Mouse (Mus musculus) midbrain, postnatal 0 days (tissue): ENCODE results near the gene Paqr9. TPM values are rescaled to one million over a fixed set of nuclear protein-coding genes. Genes with fewer than 3 reads are reported as not detected.
A peak's percentile ranks its signal among the peaks of the same experiment; 100 is the strongest.

Source experiments
- ATAC-seq: fragments of 200-750 bp; cut with Nextera tagmentation; 2 replicates; pipeline ENCODE4 v1.8.0; 2017; ENCODE audit warnings: moderate number of reproducible peaks, mild to moderate bottlenecking, moderate TSS enrichment, moderate library complexity; ENCODE audit not compliant: low FRiP score
- DNase-seq: peaks from one replicate; pipeline ENCODE4 v3.0.0-alpha.2; 2015; ENCODE audit warnings: low spot score
- H3K27ac ChIP-seq: fragments of 300-500 bp; sonication (generic); 2 replicates; pipeline ENCODE4 v1.5.1; 2014; ENCODE audit warnings: low read depth, mild to moderate bottlenecking, low read length, mixed read lengths
- H3K27me3 ChIP-seq: fragments of 300-500 bp; sonication (generic); 2 replicates; pipeline ENCODE4 v1.6.1; 2014; ENCODE audit warnings: low read length, control low read depth, mixed read lengths; ENCODE audit not compliant: insufficient read depth
- H3K36me3 ChIP-seq: fragments of 300-500 bp; sonication (generic); 2 replicates; pipeline ENCODE4 v1.6.1; 2014; ENCODE audit warnings: low read length, control low read depth, mixed read lengths; ENCODE audit not compliant: insufficient read depth
- H3K4me1 ChIP-seq: fragments of 300-500 bp; sonication (generic); 2 replicates; pipeline ENCODE4 v1.6.1; 2014; ENCODE audit warnings: mild to moderate bottlenecking, control low read depth, antibody characterized with exemption, low read length, mixed read lengths; ENCODE audit not compliant: insufficient read depth
- H3K4me2 ChIP-seq: fragments of 300-500 bp; sonication (generic); 2 replicates; pipeline ENCODE4 v1.6.1; 2014; ENCODE audit warnings: low read depth, mild to moderate bottlenecking, low read length, mixed read lengths; ENCODE audit not compliant: poor library complexity, severe bottlenecking
- H3K4me3 ChIP-seq: fragments of 300-500 bp; sonication (generic); 2 replicates; pipeline ENCODE4 v1.5.1; 2014; ENCODE audit warnings: low read depth, mild to moderate bottlenecking, low read length, moderate library complexity
- H3K9ac ChIP-seq: fragments of 300-500 bp; sonication (generic); replicated peaks from 2 replicates; pipeline ENCODE4 v1.6.1; 2014; ENCODE audit warnings: mild to moderate bottlenecking, low read length, moderate library complexity, mixed read lengths; ENCODE audit not compliant: poor library complexity, severe bottlenecking
- H3K9me3 ChIP-seq: fragments of 300-500 bp; sonication (generic); 2 replicates; pipeline ENCODE4 v1.6.1; 2016; ENCODE audit warnings: low read length, control low read depth
- CTCF ChIP-seq: IDR thresholded peaks from 2 replicates; pipeline ENCODE4 v1.5.1; 2016; ENCODE audit warnings: antibody characterized with exemption, mild to moderate bottlenecking
- WGBS: fragments of 180-500 bp; shearing (Covaris S2); extraction: QIAGEN DNeasy Blood & Tissue Kit; methylation state at CpG from one replicate; pipeline ENCODE4 v1.1.7; 2014; 5-methylcytosine and 5-hydroxymethylcytosine counted together
- polyA plus RNA-seq: library from polyadenylated mRNA; unstranded; fragments of >200 nt; fragmentation: Nextera tagmentation; extraction: Ambion mirVana; gene quantifications from 2 replicates; pipeline ENCODE4 v1.2.1, GENCODE M21; 2015
- total RNA-seq: library from RNA; depleted of rRNA; stranded (reverse); fragments of >200 nt; gene quantifications from 2 replicates; pipeline ENCODE4 v1.2.3, GENCODE M21; 2014

Paqr9 gene
- total and polyA plus RNA-seq, 2 experiments from 2014 or later, result 6.5 to 29.5 TPM

- H3K9me3 ChIP-seq, result no peaks in the 10 kb centered on the region
- no peak for ATAC-seq
- no peak for TF ChIP-seq CTCF
- H3K9ac ChIP-seq, result no peak overlapping the region
- no peak for DNase-seq
- H3K36me3 ChIP-seq, result no peaks in the 10 kb centered on the region
- WGBS, result 63% methylated on average over 2 of the region's 2 CpGs
- H3K4me2 ChIP-seq, result no peak overlapping the region
- H3K4me1 ChIP-seq, result no peaks in the 10 kb centered on the region
- no peaks in the 10 kb centered on the region for H3K27me3 ChIP-seq
- H3K4me3 ChIP-seq, result no peak overlapping the region
- no peak overlapping the region for H3K27ac ChIP-seq
Observed at GRCm38 (mm10) chr9:95527676-95528075, 31.8 kb upstream of the Paqr9 start.

GRCm38 (mm10) chr9:95531144-95531543, 28.3 kb upstream of the Paqr9 start:
- Histone ChIP-seq H3K4me2 (no peak overlapping the region), H3K27ac (no peak overlapping the region), H3K9me3 (no peaks in the 10 kb centered on the region), H3K4me3 (no peak overlapping the region), H3K36me3 (no peaks in the 10 kb centered on the region), H3K27me3 (no peaks in the 10 kb centered on the region), H3K9ac (no peak overlapping the region), H3K4me1 (no peaks in the 10 kb centered on the region)
- 35% methylated on average over 3 of the region's 3 CpGs for WGBS
- TF ChIP-seq CTCF, result no peak
- DNase-seq, result no peak
- ATAC-seq, result no peak

- no peak overlapping the region for H3K4me3 ChIP-seq
- ATAC-seq (no peak), DNase-seq (no peak)
- no peaks in the 10 kb centered on the region for H3K9me3 ChIP-seq
- WGBS, result 47% methylated on average over 6 of the region's 6 CpGs
- no peak overlapping the region for H3K27ac ChIP-seq
- H3K27me3 ChIP-seq, result no peaks in the 10 kb centered on the region
- H3K9ac ChIP-seq, result no peak overlapping the region
- H3K4me1 ChIP-seq, result no peaks in the 10 kb centered on the region
- peak; percentile 68 for TF ChIP-seq CTCF
- no peak overlapping the region for H3K4me2 ChIP-seq
- H3K36me3 ChIP-seq, result no peaks in the 10 kb centered on the region
Observed at GRCm38 (mm10) chr9:95533817-95534216, 25.6 kb upstream of the Paqr9 start.

GRCm38 (mm10) chr9:95539176-95539800, 20.2 kb upstream of the Paqr9 start:
- DNase-seq, result no peak
- 79% methylated on average over 2 of the region's 2 CpGs for WGBS
- Histone ChIP-seq H3K9me3 (no peaks in the 10 kb centered on the region), H3K36me3 (no peaks in the 10 kb centered on the region), H3K4me2 (no peak overlapping the region), H3K4me3 (no peak overlapping the region), H3K4me1 (no peaks in the 10 kb centered on the region), H3K27ac (no peak overlapping the region), H3K27me3 (no peaks in the 10 kb centered on the region), H3K9ac (no peak overlapping the region)
- no peak for TF ChIP-seq CTCF
- ATAC-seq, result no peak

GRCm38 (mm10) chr9:95540487-95540886, 19.0 kb upstream of the Paqr9 start:
- Histone ChIP-seq H3K4me3 (no peak overlapping the region), H3K27ac (no peak overlapping the region), H3K9ac (no peak overlapping the region), H3K4me2 (no peak overlapping the region), H3K4me1 (no peaks in the 10 kb centered on the region), H3K9me3 (no peaks in the 10 kb centered on the region), H3K27me3 (no peaks in the 10 kb centered on the region), H3K36me3 (no peaks in the 10 kb centered on the region)
- 68% methylated on average over 4 of the region's 4 CpGs for WGBS
- peak; percentile 66 for TF ChIP-seq CTCF
- no peak for DNase-seq
- ATAC-seq, result no peak

GRCm38 (mm10) chr9:95541208-95541607, 18.2 kb upstream of the Paqr9 start:
- no peaks in the 10 kb centered on the region for H3K9me3 ChIP-seq
- DNase-seq (no peak), ATAC-seq (no peak; the same call in 1 of the 2 replicates)
- no peak overlapping the region for H3K27ac ChIP-seq
- no peaks in the 10 kb centered on the region for H3K4me1 ChIP-seq
- no peak overlapping the region for H3K9ac ChIP-seq
- H3K27me3 ChIP-seq, result no peaks in the 10 kb centered on the region
- no peak overlapping the region for H3K4me3 ChIP-seq
- no peak overlapping the region for H3K4me2 ChIP-seq
- no peaks in the 10 kb centered on the region for H3K36me3 ChIP-seq
- no peak for TF ChIP-seq CTCF
